In genomic region chr6:55009391-55010230, GRCm38 (mm10) we compare ENCODE assay signal across 10 mouse cellular contexts. TPM values are rescaled to one million over a fixed set of nuclear protein-coding genes. Genes with fewer than 3 reads are reported as not detected.
DNase-seq lines count a peak whose midpoint lies in the region; ATAC-seq and TF ChIP-seq lines count a peak whose summit lies in the region.
"Had no signal": no experiment of that assay in that cellular context is flagged by ENCODE, and none has a peak within 500 bp of the region (broad histone marks: within the 10 kb centered on the region; RNA-seq: fewer than 3 reads in every experiment).

No protein-coding gene starts in this region.

- no peak overlapping the region for H3K9ac ChIP-seq in kidney, embryonic 15.5 days
- H3K9ac ChIP-seq in embryonic facial prominence, embryonic 14.5 days (ENCODE audit: low read depth, low read length), result peak overlapping the region; percentile 2; the same call in 1 of the 2 replicates
- H3K9ac ChIP-seq in neural tube, embryonic 14.5 days (replicated peaks; ENCODE audit: low read depth, low read length), result no peak overlapping the region
- no peak overlapping the region for H3K9ac ChIP-seq in liver, postnatal 0 days (replicated peaks)
- H3K9ac ChIP-seq: liver, embryonic 15.5 days had no signal

- H3K4me3 ChIP-seq in kidney, embryonic 15.5 days (replicated peaks), result no peak overlapping the region
- H3K4me3 ChIP-seq in embryonic facial prominence, embryonic 14.5 days (ENCODE audit: low read depth, low read length), result peak overlapping the region; percentile 7; the same call in 1 of the 2 replicates
- peak overlapping the region; percentile 18; the same call in 1 of the 2 replicates for H3K4me3 ChIP-seq in neural tube, embryonic 14.5 days (ENCODE audit: low read depth, low read length)
- H3K4me3 ChIP-seq in liver, postnatal 0 days (ENCODE audit: low read depth, low read length), result no peak overlapping the region
- H3K4me3 ChIP-seq: liver, embryonic 15.5 days had no signal

- H3K9me3 ChIP-seq in kidney, embryonic 15.5 days (replicated peaks), result no peaks in the 10 kb centered on the region
- no peaks in the 10 kb centered on the region for H3K9me3 ChIP-seq in embryonic facial prominence, embryonic 14.5 days (ENCODE audit: control insufficient read depth, low read length)
- no peaks in the 10 kb centered on the region for H3K9me3 ChIP-seq in neural tube, embryonic 14.5 days (ENCODE audit: control insufficient read depth, low read length)
- no peaks in the 10 kb centered on the region for H3K9me3 ChIP-seq in liver, postnatal 0 days (ENCODE audit: low read length)
- H3K9me3 ChIP-seq: G1E; liver, embryonic 15.5 days had no signal

- H3K36me3 ChIP-seq in kidney, embryonic 15.5 days, result no peaks in the 10 kb centered on the region
- H3K36me3 ChIP-seq in embryonic facial prominence, embryonic 14.5 days (ENCODE audit: control insufficient read depth, insufficient read depth, low read length), result no peaks in the 10 kb centered on the region
- no peaks in the 10 kb centered on the region for H3K36me3 ChIP-seq in neural tube, embryonic 14.5 days (ENCODE audit: control insufficient read depth, insufficient read depth, low read length)
- H3K36me3 ChIP-seq in liver, postnatal 0 days (replicated peaks; ENCODE audit: insufficient read depth, low read length), result no peaks in the 10 kb centered on the region
- H3K36me3 ChIP-seq: G1E; liver, embryonic 15.5 days had no signal

- 40% methylated on average over 16 of the region's 16 CpGs for WGBS in kidney, embryonic 15.5 days
- WGBS in embryonic facial prominence, embryonic 14.5 days, result 21% methylated on average over 15 of the region's 16 CpGs
- 13% methylated on average over 16 of the region's 16 CpGs for WGBS in neural tube, embryonic 14.5 days
- WGBS in liver, postnatal 0 days (ENCODE audit: insufficient replicate concordance), result 52% methylated on average over 13 of the region's 16 CpGs

- TF ChIP-seq EP300 in liver, postnatal 0 days (IDR thresholded peaks at IDR 0.05; ENCODE audit: low read depth), result no peak

- no peaks in the 10 kb centered on the region for H3K4me1 ChIP-seq in kidney, embryonic 15.5 days
- no peaks in the 10 kb centered on the region for H3K4me1 ChIP-seq in embryonic facial prominence, embryonic 14.5 days (ENCODE audit: control insufficient read depth, insufficient read depth, low read length)
- H3K4me1 ChIP-seq in neural tube, embryonic 14.5 days (ENCODE audit: control insufficient read depth, insufficient read depth, low read length), result no peaks in the 10 kb centered on the region
- H3K4me1 ChIP-seq in liver, postnatal 0 days (ENCODE audit: insufficient read depth), result no peaks in the 10 kb centered on the region
- H3K4me1 ChIP-seq: liver, embryonic 15.5 days had no signal

- H3K27me3 ChIP-seq in kidney, embryonic 15.5 days, result peaks cover 6% of the 10 kb centered on the region; the same call in 1 of the 2 replicates
- H3K27me3 ChIP-seq in embryonic facial prominence, embryonic 14.5 days (replicated peaks; ENCODE audit: control insufficient read depth, insufficient read depth, low read length), result no peaks in the 10 kb centered on the region
- no peaks in the 10 kb centered on the region for H3K27me3 ChIP-seq in neural tube, embryonic 14.5 days (ENCODE audit: control insufficient read depth, insufficient read depth, low read length)
- H3K27me3 ChIP-seq in liver, postnatal 0 days (ENCODE audit: insufficient read depth, low read length), result no peaks in the 10 kb centered on the region

- no peak for TF ChIP-seq CTCF in liver, postnatal 0 days (IDR thresholded peaks at IDR 0.05; ENCODE audit: low read depth)

- no peak overlapping the region for H3K27ac ChIP-seq in kidney, embryonic 15.5 days
- peak overlapping the region; percentile 58 for H3K27ac ChIP-seq in embryonic facial prominence, embryonic 14.5 days (replicated peaks; ENCODE audit: low read depth, low read length)
- H3K27ac ChIP-seq in neural tube, embryonic 14.5 days (ENCODE audit: low read depth, low read length), result peak overlapping the region; percentile 73; the same call in 1 of the 2 replicates
- H3K27ac ChIP-seq in liver, postnatal 0 days (ENCODE audit: low read depth), result no peak overlapping the region
- H3K27ac ChIP-seq: liver, embryonic 15.5 days had no signal

- no peak for ATAC-seq in kidney, embryonic 15.5 days (replicated peaks; ENCODE audit: low FRiP score)
- peak; percentile 75; the same call in 1 of the 2 replicates for ATAC-seq in embryonic facial prominence, embryonic 14.5 days (ENCODE audit: low read depth)
- ATAC-seq in neural tube, embryonic 14.5 days (ENCODE audit: low read depth), result peak; percentile 88
- ATAC-seq in liver, postnatal 0 days, result no peak
- no peak for ATAC-seq in inflammation-experienced regulatory T-cells, adult 6 months

- DNase-seq in kidney, postnatal 25 days, result no peak
- DNase-seq in embryonic facial prominence, embryonic 14.5 days (ENCODE audit: low spot score), result peak; percentile 62
- DNase-seq in layer of hippocampus, adult 8-10 months (ENCODE audit: low spot score in 2 of 2), result peak; percentile 32 to 44
- DNase-seq in liver, postnatal 0 days, result no peak
- DNase-seq in lung, postnatal 36 days, result no peak

- 0 out of 2 replicates have a peak overlapping the region, but pooled peaks have one; percentile 21 for H3K4me2 ChIP-seq in kidney, embryonic 15.5 days
- peak overlapping the region; percentile 27 for H3K4me2 ChIP-seq in embryonic facial prominence, embryonic 14.5 days (ENCODE audit: low read depth, low read length)
- peak overlapping the region; percentile 39 for H3K4me2 ChIP-seq in neural tube, embryonic 14.5 days (ENCODE audit: low read depth, low read length)
- H3K4me2 ChIP-seq in liver, postnatal 0 days (ENCODE audit: low read depth, low read length), result no peak overlapping the region
- H3K4me2 ChIP-seq: liver, embryonic 15.5 days had no signal

RNA-seq across cellular contexts. Expression of gene Ggct, which starts 16.9 kb away (rescaled TPM):
- polyA plus RNA-seq in kidney, embryonic 15.5 days (2015; fragmentation: Nextera tagmentation; extraction: Ambion mirVana), result 8.8 and 9.0 TPM in 2 replicates
- 9.5 and 10.8 TPM in 2 replicates for polyA plus RNA-seq in embryonic facial prominence, embryonic 14.5 days (2014; fragmentation: Nextera tagmentation; extraction: Ambion mirVana)
- total RNA-seq in layer of hippocampus, adult 8-10 months (2022), result 10 to 100 TPM; 30.2 to 38.7 (median 34.5) TPM
- polyA plus RNA-seq in neural tube, embryonic 14.5 days (2014; fragmentation: Nextera tagmentation; extraction: Ambion mirVana), result 19.0 and 19.8 TPM in 2 replicates
- 9.2 and 10.7 TPM in 2 replicates for polyA plus RNA-seq in liver, postnatal 0 days (2015; fragmentation: Nextera tagmentation; extraction: Ambion mirVana)
- 10 to 100 TPM; 30.0 to 31.4 (median 31.3) TPM for polyA plus RNA-seq in inflammation-experienced regulatory T-cells, adult 6 months (2017; shearing (Covaris generic))

RNA-seq across cellular contexts. Expression of gene Gars, which starts 28.2 kb away (rescaled TPM):
- polyA plus RNA-seq in kidney, embryonic 15.5 days (2015; fragmentation: Nextera tagmentation; extraction: Ambion mirVana), result 138 and 141 TPM in 2 replicates
- polyA plus RNA-seq in embryonic facial prominence, embryonic 14.5 days (2014; fragmentation: Nextera tagmentation; extraction: Ambion mirVana), result 142 and 154 TPM in 2 replicates
- 100 to 1,000 TPM; 125 to 137 (median 130) TPM for total RNA-seq in layer of hippocampus, adult 8-10 months (2022)
- polyA plus RNA-seq in neural tube, embryonic 14.5 days (2014; fragmentation: Nextera tagmentation; extraction: Ambion mirVana), result 191 and 213 TPM in 2 replicates
- polyA plus RNA-seq in liver, postnatal 0 days (2015; fragmentation: Nextera tagmentation; extraction: Ambion mirVana), result 49.1 and 57.4 TPM in 2 replicates
- 10 to 100 TPM; 14.1 to 44.6 (median 31.2) TPM for polyA plus RNA-seq in inflammation-experienced regulatory T-cells, adult 6 months (2017; shearing (Covaris generic))

RNA-seq across cellular contexts. Expression of gene Nod1, which starts 37.2 kb away (rescaled TPM):
- polyA plus RNA-seq in kidney, embryonic 15.5 days (2015; fragmentation: Nextera tagmentation; extraction: Ambion mirVana), result 3.6 and 5.1 TPM in 2 replicates
- 7.5 and 7.8 TPM in 2 replicates for polyA plus RNA-seq in embryonic facial prominence, embryonic 14.5 days (2014; fragmentation: Nextera tagmentation; extraction: Ambion mirVana)
- total RNA-seq in layer of hippocampus, adult 8-10 months (2022), result 1 to 10 TPM; 4.7 to 7.6 (median 6.2) TPM
- polyA plus RNA-seq in neural tube, embryonic 14.5 days (2014; fragmentation: Nextera tagmentation; extraction: Ambion mirVana), result 1.7 and 3.7 TPM in 2 replicates
- polyA plus RNA-seq in liver, postnatal 0 days (2015; fragmentation: Nextera tagmentation; extraction: Ambion mirVana), result 2.7 and 3.3 TPM in 2 replicates
- polyA plus RNA-seq in inflammation-experienced regulatory T-cells, adult 6 months (2017; shearing (Covaris generic)), result 10 to 100 TPM in 2 of 3 experiments, 1 to 10 TPM in 1; 9.7 to 14.2 (median 11.4) TPM

Comparison
In these comparisons a context has a peak if more than half of its experiments do, and no peak if none do; other contexts are left out.
1. ATAC-seq: peak in embryonic facial prominence, embryonic 14.5 days (single experiment) and neural tube, embryonic 14.5 days (single experiment); none in kidney, embryonic 15.5 days (single experiment), liver, postnatal 0 days (single experiment) and inflammation-experienced regulatory T-cells, adult 6 months (single experiment).
2. H3K27ac ChIP-seq: peak in embryonic facial prominence, embryonic 14.5 days (single experiment) and neural tube, embryonic 14.5 days (single experiment); none in kidney, embryonic 15.5 days (single experiment) and liver, postnatal 0 days (single experiment).
3. H3K4me3 ChIP-seq: peak in embryonic facial prominence, embryonic 14.5 days (single experiment) and neural tube, embryonic 14.5 days (single experiment); none in kidney, embryonic 15.5 days (single experiment) and liver, postnatal 0 days (single experiment).
4. DNase-seq: peak in embryonic facial prominence, embryonic 14.5 days (single experiment) and layer of hippocampus, adult 8-10 months (2 of 2); none in kidney, postnatal 25 days (0 of 2), liver, postnatal 0 days (single experiment) and lung, postnatal 36 days (single experiment).